Mouse (Mus musculus): ENCODE measurements around the gene Atp6v1g1.
A peak's percentile ranks its signal among the peaks of the same experiment; 100 is the strongest.

Gene Atp6v1g1

GRCm38 (mm10) chr4:63544494-63545230 is at the start of gene Atp6v1g1:
Gene Atp6v1g1, plus strand, starts transcription at chr4:63544772.
- DNase-seq (ENCODE audit: extremely low spot score, low spot score) = peak; percentile 96

DNA sequence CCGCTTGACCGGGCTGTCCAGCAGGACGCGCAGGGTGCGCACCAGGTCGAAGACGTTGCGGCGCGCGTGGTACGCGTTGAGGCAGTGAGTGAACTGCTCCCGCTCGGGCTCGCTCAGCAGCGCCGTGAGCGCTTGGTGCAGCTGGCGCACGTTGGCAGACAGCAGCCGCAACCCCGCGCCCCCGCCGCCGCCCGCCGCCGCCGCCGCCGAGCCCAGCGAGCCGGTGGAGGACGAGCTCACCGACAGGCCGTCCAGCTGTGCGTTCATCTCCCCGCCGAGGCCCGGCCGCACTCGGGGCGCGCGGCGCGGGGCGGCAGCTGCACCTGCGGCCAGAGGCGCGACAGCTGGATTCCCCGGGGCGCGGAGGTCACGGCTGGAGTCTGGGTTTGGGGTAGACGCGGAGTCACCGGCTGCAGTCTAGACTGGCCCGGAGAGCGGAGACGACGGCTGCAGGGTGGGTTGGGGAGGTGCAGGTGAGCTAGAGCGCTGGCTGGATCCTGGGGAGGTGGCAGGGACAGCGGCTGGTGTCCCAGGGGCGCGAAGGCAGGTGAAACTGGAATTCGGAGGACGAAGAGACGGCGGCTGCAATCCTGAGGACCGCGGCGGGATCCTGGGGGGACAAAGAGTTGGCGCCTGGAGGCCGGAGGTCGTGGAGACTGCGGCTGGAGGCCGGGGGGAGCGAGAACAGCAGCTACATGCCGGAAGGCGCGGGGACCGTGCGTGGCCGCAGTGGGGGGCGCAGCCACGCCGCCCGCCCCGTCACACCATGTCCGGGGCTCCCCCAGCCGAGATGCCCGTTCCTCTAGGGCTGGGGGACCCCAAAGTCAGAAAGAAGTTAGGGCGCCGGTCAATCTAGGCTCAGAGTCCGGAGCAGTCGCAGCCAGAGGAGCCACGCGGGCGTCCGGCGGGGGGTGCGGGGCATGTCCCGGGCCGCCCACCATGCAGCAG is 49.3 kb upstream of the Atp6v1g1 start:
- peak; percentile 71 for DNase-seq (ENCODE audit: extremely low spot score, low spot score)

DNA sequence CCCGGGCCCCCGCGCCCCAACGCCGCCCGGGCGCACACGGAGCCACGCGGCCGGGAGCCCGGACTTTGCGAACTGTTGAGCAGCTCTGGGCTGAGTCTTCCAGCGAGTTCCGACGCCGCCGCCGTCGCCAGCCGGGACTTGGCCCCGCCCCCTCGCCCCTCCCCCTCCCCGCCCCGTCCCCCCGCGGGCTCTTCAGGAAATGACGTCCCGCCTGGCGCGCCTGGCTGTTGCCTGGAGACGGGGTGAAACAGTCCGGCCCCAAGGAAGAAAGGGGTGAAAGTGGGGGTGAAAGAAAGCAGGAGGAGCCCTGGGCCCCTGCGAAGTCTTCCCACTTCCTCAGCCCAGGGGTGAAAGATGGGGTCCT is 48.7 kb upstream of the Atp6v1g1 start, which contains the start of gene Whrn:
TSS of gene Whrn (minus strand) at position 77 of the 364 bp plus-strand sequence.
- peak; percentile 88 for DNase-seq (ENCODE audit: extremely low spot score, low spot score)

GRCm38 (mm10) chr4:63496312-63496711 is 48.3 kb upstream of the Atp6v1g1 start:
- DNase-seq (ENCODE audit: extremely low spot score, low spot score) = no peak

DNA sequence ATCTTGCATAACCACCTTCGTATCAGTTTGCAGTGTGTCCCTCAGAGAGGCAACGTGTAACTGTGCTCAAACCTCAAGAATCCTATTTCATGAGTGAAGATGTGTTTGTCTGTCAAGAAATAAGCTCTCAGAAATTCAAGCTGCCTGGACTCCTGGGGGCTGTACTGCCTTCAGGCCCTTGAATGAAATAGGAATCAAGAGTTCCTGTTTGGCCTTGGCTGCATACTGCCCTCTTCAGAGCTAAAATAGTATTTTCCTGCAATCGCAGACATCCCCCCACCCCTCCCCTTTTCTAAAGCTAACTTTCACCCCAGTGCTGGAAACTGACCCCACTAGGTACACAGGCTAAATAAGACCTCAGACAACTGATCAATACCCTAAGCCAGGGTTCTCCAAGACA is 46.2 kb upstream of the Atp6v1g1 start:
- no peak for DNase-seq (ENCODE audit: extremely low spot score, low spot score)

DNA sequence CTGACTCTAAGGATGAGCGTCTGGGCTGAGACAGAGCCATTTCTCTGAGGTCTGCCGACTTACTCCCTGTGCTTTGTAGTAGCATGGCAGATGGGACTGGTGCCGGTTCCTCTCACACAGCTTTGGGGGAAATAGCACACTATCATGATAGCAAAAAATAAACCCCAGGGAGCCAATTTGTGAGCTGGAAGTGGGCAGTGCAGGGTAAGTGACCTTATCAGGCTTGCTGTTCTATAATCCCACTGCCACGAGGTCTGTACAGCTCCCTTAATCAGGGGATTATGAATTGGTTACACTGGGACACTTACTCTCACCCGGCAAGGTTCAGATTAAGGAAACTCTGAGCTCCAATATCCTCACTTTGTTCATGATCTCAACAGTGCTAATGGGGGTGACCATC is 43.5 kb upstream of the Atp6v1g1 start:
- DNase-seq (ENCODE audit: extremely low spot score, low spot score) = no peak

DNA sequence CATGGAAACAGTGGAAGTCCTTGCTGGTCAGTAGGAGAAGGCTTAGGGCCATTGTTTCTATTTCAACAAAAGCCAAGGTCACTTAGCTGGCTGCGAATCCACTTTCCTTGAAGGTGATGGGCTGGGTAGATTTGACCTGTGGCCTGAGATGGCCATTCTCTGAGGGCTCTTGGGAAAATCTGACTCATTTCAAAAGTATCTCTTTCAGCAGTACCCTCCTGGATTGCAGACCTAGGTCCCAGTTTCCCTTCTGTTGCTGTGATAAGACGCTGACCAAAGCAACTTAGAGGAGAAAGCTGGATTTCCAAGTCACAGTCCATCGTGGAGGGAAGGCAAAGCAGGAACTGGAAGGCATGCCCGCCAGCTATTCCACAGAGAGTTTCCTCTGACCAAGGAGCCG is 40.6 kb upstream of the Atp6v1g1 start:
- no peak for DNase-seq (ENCODE audit: extremely low spot score, low spot score)

GRCm38 (mm10) chr4:63507478-63507877 is 37.1 kb upstream of the Atp6v1g1 start:
- DNase-seq (ENCODE audit: extremely low spot score, low spot score) = no peak

DNA sequence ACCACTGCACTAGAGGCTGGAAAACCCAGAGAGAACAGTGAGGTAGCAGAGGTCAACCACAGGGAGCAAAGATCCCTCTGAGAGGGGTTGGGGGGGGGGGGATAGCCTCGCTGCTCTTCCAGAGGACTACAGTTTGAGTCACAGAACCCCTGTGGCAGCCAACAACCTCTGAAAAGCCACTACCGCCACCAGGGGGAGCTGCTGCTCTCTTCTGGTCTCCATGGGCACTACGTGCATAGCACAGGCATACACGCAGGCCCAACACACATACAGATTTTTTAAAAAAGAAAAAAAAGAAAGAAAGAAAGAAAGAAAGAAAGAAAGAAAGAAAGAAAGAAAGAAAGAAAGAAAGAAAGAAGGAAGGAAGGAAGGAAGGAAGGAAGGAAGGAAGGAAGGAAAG is 36.3 kb upstream of the Atp6v1g1 start:
- peak; percentile 67 for DNase-seq (ENCODE audit: extremely low spot score, low spot score)

DNA sequence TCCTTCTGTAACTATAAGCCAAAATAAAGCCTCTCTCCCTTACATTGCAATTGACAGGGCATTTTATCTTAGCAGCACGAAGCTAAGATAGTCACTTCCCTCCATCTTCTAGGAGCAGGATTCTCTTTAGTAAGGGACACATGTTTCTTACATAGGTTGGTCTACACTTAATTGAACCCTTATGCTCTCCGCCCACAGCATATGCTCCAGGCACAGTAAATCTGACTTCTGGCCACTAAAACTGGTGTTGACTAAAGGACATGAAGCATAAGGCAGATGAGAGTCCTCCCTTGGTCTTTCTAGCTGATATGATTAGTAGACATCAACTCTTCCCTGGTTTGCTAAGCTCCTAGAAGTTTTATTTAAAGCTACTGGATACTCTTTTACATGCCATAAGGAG is 31.7 kb upstream of the Atp6v1g1 start:
- DNase-seq (ENCODE audit: extremely low spot score, low spot score) = no peak

DNA sequence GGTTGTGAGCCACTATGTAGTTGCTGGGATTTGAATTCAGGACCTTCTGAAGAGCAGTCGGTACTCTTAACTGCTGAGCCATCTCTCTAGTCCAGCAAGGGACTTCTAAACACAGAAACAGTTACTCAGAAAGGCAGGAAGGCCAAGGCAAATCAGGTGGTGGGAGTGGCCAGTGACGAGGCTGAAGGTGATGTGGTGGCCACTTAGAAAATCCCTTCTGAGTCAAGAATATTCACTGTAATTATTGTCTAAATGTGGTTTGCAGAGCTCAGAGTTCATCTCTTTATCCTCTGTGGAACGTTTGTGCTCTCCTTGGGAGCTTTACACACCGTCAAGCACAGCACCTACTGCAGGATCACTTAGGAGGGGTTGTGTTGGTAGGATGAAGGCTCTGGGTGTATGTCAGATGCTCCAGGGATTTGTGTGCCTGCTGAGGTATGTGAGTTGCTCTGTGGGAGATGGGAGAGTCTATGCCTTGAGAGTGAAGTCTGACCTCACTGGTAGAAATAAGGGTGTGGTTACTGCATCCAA is 30.1 kb upstream of the Atp6v1g1 start:
- no peak for DNase-seq (ENCODE audit: extremely low spot score, low spot score)

- no peak for DNase-seq (ENCODE audit: extremely low spot score, low spot score)
These were observed 29.6 kb upstream of the Atp6v1g1 start for GRCm38 (mm10) chr4:63515021-63515420.

GRCm38 (mm10) chr4:63521813-63522419 is 22.7 kb upstream of the Atp6v1g1 start:
- DNase-seq (ENCODE audit: extremely low spot score, low spot score) = no peak

GRCm38 (mm10) chr4:63525514-63525913 is 19.1 kb upstream of the Atp6v1g1 start:
- no peak for DNase-seq (ENCODE audit: extremely low spot score, low spot score)

DNA sequence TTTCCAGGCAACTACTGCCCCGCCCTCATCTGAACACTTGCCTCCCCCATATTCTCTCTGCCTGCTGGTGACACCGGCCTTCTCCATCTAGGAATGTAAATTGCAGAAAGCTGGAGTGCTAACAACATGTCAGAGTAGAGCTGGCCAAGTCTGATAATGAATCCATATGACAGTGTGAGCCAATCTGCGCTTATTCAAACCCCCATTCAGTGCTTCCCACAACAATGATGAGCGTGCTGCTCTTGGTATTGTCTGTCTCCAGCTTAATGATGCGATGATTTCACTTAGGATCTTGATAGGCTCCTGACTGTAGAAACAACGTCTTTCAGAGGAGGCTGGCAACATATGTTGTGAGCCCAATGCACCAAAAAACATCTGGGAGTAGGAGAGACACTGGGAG is 15.6 kb upstream of the Atp6v1g1 start:
- DNase-seq (ENCODE audit: extremely low spot score, low spot score) = no peak

- DNase-seq (ENCODE audit: extremely low spot score, low spot score) = no peak
These were observed 14.2 kb upstream of the Atp6v1g1 start for GRCm38 (mm10) chr4:63530409-63530808.

DNA sequence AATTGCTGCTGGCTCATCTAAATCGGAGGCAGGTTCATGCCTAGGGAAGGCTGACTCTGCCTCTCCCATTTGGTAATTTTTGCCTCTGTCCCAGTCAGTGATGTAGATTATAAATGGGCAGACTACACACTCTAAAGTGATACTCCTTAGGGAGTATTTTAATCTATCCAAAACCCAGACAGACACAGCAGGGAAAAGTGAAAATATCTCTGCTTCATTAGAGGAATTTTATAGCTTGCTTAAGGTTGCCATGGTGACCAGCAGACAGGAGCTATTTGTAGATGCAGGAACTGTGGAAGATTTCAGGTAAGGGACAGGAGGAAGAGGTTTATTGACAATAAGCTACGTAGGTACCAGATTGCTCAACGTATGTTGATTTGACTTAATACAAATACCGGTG is 7.0 kb upstream of the Atp6v1g1 start:
- DNase-seq (ENCODE audit: extremely low spot score, low spot score) = no peak

DNA sequence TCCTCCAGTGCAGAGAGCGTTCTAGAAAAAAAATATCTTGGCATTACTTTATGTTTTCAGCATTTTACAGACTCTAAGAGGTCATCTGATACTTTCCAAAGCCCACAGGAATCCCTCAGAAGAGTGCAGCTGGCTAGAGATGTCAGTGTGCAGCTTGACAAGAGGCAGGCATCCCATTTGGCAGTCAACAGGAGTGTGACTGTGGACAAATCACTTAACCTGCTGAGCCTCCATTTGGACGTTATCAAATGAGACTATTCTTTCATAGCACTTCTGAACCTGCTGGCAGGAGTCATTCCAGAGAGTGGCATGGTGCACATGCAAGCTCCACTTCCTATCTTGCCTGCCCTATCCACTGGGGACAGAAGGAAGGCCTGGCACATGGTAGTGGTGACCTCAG is 2.4 kb upstream of the Atp6v1g1 start:
- DNase-seq (ENCODE audit: extremely low spot score, low spot score) = no peak

- no peak for DNase-seq (ENCODE audit: extremely low spot score, low spot score)
These were observed 652 bp upstream of the Atp6v1g1 start for GRCm38 (mm10) chr4:63543746-63544493.

- DNase-seq (ENCODE audit: extremely low spot score, low spot score) = peak; percentile 20
These were observed 823 bp downstream of the Atp6v1g1 start for GRCm38 (mm10) chr4:63545231-63545958.
